Mouse (Mus musculus) thymus, postnatal 10 days (tissue): ENCODE measurements around the gene Rhox6.
"Not testable (repeated sequence)": the region's sequence is repeated elsewhere in the genome, so short reads cannot be mapped to it uniquely, and the experiment has no call there.

Experiments
- DNase-seq, 2 experiments: peaks; one replicate each; pipeline ENCODE4 v3.0.0; 2021; ENCODE audit warnings: low spot score in 2 of 2

The Rhox6 gene

GRCm38 (mm10) chrX:37826610-37827009 is at the start of gene Rhox6:
Gene Rhox6, plus strand, starts transcription at chrX:37826910.
- not testable (repeated sequence) for DNase-seq

DNA sequence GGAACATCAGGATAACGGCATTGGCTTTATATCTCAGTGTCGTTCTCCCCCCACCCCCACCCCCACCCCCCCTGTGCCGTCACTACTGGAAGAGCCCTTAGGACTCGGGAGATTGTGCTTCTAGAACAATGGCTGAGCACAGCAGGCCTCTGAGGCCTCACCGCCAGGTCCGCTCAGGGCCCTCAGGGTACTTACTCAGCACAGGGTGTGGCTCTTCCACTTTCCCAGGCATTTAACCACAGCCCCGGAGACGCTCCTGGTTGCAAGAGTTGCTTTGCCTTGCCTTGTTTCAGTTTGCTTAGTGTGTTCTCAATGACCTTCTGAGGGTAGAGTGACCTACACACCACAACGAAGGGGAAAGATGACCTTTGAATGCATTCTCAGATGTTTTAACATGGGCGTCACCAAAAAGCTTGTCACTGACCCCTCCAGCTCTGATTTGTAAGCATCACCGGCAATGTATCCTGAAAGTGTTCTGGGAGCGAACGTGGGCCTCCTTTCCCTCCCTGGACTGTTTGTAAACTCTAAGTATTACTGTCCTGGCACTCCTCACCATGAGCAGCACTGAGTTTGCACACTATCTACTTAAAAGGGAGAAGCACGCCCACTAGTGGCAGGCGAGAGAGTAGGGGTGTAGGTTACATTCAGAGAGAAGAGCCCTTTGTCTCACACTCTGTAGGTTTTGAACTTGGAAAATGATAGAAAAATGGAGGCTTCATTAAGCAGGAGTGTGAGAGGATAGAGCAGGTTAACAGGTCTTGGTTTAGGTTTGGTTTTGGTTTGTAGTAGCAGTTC is 19.2 kb upstream of the Rhox6 start:
- no peak for DNase-seq

DNA sequence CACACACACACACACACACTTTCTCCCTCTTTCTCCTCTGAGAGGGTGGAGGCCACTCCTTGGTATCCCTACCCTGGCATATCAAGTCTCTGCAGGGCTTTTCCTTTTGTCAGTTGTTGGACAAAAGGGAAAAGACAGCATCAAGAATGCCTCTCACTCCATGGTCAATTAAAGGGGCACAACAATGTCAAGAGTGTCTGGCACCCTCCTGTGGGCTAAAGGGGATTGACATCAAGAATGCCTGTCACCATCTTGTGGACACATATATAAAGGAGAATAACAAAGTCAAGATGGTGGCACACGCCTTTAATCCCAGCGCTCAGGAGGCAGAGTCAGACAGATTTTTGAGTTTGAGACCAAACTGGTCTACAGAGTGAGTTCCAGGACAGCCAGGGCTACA is 17.3 kb upstream of the Rhox6 start:
- no peak for DNase-seq

GRCm38 (mm10) chrX:37811179-37811578 is 15.5 kb upstream of the Rhox6 start:
- no peak for DNase-seq

DNA sequence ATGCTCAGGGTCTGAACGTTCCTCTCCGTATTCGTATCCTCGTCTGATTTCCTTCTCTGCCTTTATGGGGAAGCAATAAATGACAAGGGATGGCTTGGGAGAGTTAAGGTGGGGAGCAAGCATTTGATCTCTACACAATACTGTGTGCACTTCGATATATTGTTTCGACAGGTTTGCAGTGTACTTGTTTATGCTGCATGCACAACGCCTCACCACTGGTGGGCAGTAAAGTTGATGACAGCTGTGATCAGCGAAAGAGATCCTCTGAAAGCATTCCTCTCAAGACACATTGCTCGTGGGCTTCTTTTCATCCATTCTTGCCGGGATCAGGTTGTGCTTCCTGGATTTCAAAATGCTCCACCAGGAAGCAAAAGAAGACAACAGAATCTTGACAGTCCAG is 11.0 kb upstream of the Rhox6 start:
- no peak for DNase-seq

DNA sequence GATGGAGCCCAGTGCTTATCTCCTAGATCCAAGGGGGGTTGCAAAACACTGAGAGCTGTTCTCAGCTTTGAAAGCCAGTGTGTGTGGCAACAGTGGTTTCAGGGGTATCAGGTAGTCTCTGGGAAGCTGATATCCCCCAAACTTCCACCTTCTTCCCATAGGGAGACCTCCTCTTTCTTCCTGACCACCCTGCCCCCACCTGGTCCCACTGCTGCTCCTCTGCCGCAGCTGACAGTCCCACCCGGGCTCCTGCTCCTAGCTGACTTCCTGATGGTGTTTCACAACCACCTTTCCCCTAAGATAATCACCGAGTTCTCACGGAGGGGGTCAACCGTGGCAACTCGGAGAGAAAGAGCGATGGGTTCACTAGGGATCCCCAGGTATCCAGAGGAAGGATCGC is 4.7 kb downstream of the Rhox6 start, which contains the start of gene Rhox7a:
TSS of gene Rhox7a (plus strand) at position 301 of the 400 bp plus-strand sequence.
- not testable (repeated sequence) for DNase-seq

DNA sequence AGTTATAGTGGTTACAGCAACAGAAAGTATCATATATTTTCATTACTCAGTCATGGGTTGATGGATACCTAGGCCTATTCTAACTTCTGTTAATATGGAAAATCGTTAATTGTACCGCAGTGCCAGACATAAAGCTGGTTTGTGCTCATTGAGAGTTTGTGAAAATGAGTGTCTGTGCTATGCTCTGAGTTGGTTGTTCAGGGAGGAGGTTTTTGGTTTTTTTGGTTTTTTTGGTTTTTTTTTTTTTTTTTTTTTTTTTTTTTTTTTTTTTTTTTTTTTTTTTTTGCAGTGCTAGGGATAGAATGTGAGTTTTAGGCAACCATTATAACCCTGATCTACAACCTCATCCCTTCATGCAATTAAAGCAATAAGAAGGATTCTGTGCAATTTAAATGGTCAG is 44.9 kb downstream of the Rhox6 start:
- DNase-seq = no peak

GRCm38 (mm10) chrX:37878844-37879243 is 52.1 kb downstream of the Rhox6 start, which contains the start of gene Rhox8:
Gene Rhox8, minus strand, starts transcription at chrX:37878944.
- DNase-seq = no peak
